Mouse (Mus musculus) right cerebral cortex, postnatal 14 days (tissue): ENCODE data around the gene Ushbp1.
"Not testable (repeated sequence)": the region's sequence is repeated elsewhere in the genome, so short reads cannot be mapped to it uniquely, and the experiment has no call there.

Experiments
- DNase-seq: peaks from one replicate; pipeline ENCODE4 v3.0.0; 2022

The Ushbp1 gene

DNA sequence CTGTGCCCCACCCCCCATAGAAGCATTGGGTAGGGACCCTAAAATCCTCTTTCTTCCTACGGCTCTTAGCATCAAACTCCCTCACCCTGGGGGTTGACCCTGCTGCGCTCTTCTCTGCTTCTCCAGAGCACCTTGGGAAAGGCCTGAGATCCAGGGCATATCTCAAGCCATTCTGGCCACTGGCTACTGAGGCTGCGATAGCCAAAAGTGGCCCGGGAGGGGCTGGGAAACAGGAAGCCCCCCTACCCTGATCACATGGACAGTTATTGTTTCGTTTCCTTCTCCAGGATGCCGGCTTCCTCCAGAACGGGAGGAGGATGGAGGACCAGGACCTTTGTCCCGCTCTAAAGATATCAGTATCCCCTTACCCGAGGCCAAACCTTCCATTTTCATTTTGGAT is at the start of gene Ushbp1:
Gene Ushbp1 (minus strand): TSS at position 174 of the 400 bp plus-strand sequence.
- no peak for DNase-seq

DNA sequence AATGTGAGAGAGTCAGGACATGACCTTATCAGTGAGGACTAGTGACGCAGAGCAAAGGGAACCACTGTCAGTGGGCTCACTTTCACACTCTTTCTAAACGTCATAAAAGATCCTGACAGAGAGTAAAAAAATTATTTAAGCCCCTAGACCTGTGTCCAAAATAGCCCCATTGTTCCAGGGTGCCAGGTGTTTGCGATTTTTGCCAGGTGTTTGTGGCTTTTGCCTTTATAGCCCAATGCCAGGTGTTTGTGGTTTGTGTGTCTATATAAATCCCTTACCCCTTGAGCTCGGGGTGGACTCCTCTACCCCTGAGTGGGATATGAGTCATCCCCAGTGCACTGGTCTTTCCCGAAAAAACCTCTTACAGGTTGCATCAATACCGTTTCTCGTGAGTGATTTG is 49.5 kb upstream of the Ushbp1 start:
- DNase-seq, result no peak

DNA sequence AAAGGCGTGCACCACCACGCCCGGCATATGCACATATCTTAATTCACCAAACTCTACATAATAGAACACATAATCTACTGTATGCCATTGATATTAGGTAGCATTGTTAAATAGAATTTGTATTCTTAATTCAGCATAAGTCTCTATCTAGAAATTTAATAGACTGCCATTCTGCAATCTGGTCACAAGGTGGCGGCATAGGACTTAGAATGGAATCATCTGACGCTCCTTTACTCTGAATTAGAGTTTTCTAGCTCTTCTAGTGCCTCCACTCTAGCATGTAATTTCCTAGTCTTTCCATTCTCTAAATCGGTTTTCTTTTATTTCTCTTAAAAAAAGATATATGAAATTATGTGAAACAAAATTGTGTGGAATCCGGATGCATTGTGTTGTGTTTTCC is 45.8 kb upstream of the Ushbp1 start:
- DNase-seq, result no peak

DNA sequence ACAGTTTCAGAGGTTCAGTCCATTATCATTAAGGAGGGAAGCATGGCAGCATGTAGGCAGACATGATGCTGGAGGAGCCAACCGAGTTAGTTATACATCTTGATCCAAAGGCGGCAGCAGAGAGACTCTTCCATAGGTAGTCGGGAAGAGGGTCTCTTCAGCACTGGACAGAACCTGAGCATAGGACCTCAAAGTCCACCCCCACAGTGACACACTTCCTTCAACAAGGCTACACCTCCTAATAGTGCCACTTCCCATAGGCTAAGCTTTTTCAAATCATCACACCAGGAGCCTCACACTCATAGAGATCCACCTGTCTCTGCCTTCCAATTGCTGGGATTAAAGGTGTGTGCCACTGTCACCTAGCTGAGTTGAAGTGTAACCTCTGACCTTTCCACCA is 41.4 kb upstream of the Ushbp1 start:
- no peak for DNase-seq

DNA sequence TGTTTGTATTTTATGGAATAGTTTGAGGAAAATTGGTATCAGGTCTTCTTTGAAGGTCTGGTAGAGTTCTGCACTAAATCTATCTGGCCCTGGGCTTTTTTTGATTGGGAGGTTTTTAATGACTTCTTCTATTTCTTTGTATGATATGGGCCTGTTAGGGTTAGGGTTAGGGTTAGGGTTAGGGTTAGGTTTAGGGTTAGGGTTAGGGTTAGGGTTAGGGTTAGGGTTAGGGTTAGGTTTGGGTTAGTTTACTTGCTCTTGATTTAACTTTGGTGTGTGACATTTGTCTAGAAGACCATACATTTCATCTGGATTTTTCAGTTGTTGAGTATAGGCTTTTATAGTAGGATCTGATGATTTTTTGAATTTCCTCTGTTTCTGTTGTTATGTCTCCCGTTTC is 37.3 kb upstream of the Ushbp1 start:
- not testable (repeated sequence) for DNase-seq

DNA sequence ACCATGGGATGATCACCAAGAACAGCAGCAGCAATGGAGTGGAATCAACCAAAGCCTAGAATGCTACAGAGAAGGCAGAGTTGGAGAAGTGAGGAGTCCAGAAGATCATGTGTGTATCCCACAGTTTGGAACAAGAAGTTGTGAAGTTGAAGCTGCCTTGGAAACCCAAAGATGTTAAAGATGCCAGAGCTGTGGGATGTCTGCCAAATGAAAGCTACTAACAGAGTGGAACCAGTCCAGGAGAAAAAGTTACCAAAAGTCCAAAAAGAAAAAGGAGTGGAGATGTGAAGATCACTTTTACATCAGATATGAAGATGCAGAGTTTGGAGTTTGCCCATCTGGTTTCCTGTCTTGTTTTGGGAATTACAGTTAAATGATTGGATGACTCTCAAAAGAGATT is 26.5 kb upstream of the Ushbp1 start:
- DNase-seq, result no peak

DNA sequence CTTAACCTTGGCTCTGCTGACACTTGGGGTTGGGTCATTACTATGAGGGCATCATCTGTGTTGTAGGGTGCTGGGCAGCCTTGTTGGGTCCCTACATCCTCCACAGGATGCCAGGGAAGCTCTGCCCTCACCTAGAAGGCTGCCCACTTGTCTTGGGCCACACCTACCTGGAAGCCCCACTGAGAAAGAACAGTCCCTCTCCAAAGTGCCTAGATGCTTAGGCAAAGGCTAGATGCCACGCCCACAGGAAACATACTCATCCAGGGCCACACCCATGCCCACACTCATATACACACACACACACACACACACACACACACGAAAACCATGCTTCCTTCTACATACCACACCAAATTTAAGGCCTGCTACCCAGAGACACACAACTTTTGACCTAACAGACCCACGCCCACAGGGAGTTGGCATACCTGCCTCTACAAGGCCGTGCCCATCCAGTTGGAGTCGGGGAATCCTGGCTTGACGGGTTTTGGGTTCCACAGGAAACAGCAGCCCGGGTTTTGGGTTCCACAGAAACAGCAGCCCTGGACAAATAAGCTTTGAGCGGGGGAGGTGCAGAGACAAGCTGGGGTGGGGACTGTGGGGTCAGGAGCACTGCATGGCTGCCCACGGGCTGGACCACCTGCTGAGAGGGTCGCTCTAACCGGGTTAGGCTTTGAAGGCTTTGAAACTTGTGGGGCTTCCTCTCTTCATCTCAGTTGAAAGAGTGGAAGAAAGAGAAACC is 16.1 kb upstream of the Ushbp1 start:
- DNase-seq, result no peak

DNA sequence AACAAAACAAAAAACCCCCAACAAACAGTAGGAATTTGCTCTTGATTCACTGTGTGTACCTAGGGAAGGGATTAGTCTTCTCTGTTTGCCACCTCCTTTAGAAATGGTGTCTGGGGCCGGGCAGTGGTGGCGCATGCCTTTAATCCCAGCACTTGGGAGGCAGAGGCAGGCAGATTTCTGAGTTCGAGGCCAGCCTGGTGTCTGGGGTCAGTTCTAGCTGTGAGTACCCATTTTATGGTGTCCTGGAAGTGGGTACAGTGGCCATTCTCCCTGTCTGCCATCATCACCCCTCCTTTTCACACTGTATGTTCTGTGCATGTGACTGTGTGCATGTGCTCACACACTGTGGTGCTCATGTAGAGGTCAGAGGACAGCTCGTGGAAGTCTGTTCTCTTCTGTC is 12.6 kb upstream of the Ushbp1 start:
- no peak for DNase-seq

DNA sequence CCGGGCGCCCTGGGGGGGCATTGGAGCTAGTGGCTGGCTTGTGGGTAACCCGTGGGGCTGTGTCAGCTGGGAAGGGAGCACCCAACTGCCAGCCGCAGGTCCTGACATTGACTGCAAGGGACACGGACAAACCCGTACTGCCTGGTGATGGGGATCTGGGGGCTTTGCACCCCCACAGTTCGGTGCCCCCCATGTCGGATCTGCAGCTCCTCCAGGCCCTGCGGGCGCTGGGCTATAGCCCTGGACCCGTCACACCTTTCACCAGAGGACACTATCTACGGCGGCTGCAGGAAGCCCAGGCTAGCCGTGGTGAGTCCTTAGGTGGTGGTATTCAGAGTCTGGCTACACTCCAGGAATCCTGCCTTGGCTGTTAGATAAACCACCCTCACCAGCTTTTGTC is 11.8 kb upstream of the Ushbp1 start:
- no peak for DNase-seq

DNA sequence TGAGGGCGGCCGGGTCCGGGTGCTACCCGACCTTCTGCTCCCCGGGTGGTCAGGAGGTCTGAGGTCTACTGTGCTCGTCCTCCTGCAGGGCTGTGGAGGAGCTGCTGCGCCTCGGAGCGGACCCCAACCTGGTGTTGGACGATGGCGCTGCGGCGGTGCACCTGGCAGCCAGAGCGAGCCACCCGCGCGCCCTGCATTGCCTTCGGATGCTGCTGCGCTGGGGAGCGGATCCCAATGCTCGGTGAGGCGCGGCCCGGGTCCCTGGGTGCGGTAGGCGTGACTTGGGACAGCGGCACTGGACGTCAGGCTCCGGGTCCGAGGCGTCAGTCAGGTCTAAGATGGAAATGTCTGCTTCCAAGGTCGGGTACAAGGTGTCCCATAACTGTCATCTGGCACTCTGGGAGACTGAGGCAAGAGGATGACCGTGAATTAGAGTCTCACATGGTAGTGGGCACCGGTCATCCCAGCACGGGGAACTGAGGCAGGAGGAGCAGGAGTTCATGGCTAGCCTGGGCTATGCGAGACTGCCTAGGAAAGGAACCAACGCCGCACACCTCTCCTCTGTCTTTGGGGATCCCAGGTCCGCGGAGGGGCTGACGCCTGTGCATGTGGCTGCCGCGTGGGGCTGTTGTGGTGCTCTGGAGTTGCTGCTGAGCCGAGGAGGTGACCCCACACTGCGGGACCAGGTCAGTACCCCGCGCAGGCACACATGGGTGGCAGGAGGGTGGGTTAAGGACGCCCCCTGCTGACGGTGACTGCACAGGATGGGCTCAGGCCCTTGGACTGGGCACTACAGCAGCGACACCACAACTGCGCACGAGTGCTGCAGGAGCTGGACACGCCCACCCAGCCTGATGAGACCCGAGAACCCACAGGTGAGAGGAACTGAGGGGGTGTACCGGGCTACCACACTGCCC is 10.8 kb upstream of the Ushbp1 start:
- DNase-seq, result peak; percentile 43

DNA sequence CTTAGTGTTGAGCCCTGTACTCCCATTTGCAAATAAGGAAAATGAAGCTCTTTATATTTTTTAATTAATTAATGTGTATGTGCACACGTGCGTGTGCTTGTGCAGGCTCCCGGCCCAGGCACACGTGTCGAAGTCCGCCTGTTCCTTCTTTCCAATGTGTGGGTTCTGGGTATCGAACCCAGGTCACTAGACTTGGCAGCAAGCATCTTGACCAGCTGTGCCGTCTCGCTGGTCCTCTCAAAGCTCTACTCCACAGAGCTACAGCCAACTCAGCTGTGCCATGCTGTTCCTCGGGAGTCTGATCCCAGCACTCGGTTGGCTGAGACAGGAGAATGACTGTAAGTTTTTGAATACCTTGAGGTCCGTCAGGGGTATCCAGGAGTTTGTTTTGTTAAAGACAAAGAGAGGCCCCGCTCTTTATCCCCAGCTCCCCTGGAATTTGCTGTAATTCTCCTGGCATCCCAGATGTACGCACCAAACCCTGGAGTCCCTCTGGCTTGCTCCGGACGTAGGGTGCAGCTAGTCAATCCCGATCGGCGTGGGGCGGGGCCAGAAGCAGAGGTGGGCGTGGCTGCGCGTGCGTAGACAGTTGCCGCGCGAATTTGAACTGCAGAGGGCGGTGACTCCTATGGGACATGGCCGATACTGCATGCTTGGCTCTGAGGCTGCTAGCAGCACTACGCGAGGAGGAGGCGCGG is 9.9 kb upstream of the Ushbp1 start, which contains the start of gene Ankle1:
Gene Ankle1 (plus strand): TSS at position 610 of the 698 bp plus-strand sequence.
- DNase-seq, result peak; percentile 96

DNA sequence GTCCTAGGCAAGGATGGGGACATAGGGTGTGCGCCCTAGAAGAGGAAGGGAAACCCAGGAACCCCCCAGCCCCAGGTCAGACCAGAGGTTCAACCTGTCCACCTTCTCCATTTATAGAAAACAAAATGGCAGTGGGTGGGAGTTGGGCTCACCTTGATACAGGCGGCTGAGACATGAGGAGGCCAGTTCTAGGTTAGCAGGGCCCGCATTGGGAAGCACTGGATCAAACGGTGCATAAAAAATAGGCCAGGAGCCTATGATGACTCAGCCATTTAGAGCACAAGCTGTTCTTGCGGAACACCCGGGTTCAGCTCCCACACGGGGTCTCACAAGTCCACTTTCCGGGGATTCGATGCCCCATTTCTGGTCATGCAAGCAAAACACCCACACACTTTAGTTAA is 9.3 kb upstream of the Ushbp1 start:
- DNase-seq, result no peak

DNA sequence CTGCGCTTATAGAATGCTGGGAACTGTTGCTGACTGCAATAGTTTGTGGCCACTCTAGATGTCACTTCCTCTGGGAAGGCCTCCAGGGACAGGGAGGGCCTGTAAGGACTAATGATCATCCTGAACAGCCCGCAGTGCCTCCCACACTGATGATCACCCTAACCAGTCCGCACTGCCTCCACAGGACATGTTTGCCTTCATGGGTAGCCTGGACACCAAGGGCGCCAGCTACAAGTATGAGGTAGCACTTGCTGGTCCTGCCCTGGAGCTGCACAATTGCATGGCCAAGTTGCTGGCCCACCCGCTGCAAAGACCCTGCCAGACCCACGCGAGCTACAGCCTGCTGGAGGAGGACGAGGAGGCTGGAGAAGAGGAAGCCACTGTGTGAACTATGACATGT is 8.4 kb upstream of the Ushbp1 start:
- DNase-seq, result no peak

DNA sequence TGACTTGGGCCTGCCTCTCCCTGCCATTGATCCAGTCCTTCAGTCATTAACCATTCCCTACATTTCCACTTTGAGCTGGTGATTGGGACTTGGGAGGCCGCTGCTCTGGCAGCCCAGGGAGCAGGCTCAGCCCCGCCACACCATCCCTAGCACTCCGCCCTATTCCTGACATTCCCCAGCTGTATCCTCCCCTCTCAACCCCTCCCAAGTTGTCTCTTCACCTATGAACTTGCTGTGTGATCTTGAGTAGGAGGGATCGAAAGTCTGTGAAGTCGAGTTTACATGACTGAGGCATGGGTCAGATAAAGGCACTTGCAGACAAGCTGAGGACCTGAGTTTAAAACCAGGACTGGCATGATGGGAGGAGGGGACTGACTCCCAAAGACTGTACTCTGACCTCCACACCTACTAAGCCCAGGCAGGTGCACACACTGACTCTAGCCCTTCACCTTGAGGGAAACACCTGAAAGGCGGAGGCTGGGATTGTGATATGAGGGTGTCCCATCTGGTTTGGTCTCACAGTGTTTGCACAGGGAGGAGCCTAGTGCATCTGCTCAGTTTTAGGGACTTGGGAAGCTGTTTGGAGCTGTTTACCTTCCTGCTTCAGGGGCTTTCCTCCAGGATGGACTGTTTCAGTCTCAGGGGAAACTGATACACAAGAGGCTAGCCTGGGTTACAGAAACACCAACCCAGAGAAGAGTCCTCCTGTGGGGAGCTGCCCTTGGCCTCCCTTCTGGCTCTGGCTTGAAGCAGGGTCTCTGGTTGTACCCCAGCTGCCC is 7.7 kb upstream of the Ushbp1 start:
- DNase-seq, result no peak

DNA sequence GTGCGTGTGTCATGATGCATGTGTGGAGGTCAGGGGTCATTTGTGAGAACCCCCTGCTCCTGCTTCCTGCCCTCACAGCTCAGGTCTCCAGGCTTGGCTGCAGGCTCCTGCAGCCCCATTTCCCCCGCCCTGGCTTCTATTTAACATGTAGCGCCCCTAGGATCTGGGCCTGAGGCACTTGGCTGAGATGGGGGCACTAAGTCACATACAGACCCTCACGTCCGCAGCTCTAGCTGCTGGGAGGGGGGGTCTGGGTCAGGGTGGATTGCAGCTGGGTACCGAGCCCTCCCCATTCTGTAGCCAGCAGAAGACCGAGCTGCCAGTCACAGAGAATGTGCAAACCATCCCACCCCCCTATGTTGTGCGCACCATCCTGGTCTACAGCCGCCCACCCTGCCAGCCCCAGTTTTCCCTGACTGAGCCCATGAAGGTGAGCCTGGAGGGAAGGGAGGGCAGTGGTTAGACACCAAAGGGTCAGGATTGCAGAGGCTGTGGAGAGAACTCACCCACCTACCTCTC is 6.9 kb upstream of the Ushbp1 start:
- DNase-seq, result no peak

DNA sequence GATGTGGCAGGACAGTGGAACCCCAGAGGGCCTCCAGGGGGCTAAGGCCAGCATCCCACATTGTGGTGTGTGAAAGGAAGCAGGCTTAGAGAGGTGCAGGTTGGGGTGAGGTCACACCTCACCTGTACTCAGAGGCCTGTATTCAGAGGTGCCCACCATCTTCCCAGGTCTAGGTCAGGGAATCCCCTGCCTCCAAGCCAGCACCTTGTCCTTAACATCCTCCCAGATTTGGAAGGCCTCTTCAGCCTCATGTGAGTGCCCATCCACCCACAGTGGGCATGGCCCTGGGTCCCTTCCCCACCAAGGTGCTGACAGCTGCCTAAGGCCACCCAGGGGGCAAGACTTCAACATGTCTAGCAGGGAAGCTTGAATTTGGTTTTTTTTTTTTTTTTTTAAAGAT is 5.9 kb upstream of the Ushbp1 start:
- no peak for DNase-seq

DNA sequence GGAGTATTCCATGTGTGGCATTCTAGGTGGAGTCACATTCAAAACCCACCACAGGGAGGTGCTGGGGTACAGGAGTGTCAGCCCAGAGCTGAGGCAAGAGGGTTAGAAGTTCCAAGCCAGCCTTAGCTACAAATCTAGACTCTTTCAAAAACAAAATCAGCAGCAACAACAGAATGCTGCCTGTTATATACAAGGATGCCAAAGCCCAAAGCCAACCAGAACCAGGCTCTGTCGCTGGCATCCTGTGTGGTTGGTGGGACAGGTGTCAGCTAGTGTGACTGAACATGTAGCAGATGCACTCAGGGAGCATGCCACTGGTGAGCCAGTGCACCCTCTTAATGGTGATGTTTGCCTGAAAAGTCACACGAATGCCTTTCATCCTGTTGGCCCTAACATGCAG is 5.2 kb upstream of the Ushbp1 start:
- DNase-seq, result no peak

DNA sequence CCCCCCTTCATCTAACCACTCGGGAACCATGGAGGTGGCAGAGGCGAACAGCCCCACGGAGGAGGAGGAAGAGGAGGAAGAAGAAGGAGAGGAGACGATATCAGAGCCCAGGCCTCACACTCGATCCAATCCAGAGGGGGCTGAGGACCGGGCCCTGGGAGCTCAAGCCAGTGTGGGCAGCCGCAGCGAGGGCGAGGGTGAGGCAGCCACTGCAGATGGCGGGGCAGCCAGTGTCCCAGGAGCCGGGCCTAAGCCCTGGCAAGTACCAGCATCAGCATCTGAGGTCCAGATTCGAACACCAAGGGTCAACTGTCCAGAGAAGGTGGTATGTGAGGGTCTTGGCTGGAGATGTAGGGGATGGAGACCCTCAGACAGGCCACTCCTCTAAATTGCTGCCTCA is 2.1 kb upstream of the Ushbp1 start:
- DNase-seq, result no peak

DNA sequence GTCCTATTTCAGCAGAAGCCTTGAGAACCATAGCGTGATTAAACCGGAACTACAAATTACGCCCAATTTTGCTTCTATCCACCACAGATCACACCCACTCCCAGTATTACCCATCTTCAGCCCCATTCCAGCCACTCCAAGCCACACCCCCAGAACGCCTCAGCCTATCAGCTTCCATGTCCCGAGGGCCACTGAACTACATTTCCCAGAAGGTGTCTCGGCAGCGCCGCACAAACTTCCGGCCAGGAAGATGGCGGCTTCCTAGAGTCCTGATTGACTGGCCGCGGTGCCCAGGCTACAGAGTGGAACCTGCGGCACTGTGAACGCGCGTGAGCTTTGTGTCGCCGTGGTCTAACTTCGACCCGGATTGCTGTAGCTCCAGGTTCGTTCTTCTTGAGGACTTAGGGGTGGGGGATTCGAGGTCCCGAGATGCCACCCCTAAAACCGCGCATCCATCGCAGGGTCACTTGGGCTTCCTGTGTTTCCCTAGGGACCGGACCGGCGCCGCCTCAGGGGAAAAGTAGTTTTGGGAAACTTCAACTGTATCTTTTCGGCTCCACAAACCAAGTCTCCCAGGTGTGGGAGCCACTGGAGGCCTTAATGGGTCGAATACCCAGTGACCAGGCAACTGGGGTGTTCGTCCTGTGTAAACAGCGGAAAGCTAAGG is 1.2 kb upstream of the Ushbp1 start, which contains the start of gene Babam1:
Gene Babam1 (plus strand): TSS at position 223 of the 667 bp plus-strand sequence.
- peak; percentile 86 for DNase-seq

DNA sequence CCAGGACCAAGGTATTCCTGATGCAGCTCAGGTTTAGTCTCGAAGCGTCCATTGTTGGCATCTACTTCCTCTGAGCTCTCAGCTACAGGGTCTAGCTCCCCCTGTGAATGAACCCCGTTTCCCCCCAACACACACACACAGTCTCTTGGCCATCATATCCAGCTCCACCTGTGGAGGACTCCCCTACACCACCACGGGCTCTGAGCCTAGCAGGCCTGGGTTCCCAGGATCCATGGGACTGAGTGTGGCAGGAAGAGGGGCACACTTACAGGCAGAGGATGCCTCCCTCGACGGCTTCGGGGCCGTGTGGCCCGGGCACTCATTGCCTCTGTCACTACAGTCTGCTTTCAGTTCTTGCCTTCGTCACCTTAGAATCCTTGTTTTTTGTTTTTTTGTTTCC is 531 bp downstream of the Ushbp1 start:
- no peak for DNase-seq

DNA sequence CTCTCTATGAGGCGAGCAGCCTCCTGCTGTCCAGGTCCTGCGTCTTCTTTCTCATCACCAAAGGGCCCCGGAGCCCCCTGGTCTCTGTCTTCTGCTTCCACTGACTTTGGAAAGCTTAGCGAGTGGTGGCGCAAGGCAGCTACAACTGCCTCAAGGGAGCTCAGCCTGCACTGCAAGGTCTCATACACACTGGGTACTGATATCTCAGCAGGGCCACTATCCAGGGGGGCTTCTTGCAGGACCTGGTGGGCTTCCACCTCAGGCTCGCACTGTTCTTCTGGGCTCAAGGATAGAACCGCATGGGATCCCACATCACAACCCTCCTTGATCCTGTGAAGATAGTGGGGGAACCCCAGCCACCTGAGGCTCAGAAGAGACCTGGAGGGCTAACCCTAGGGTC is 1.1 kb downstream of the Ushbp1 start:
- no peak for DNase-seq

DNA sequence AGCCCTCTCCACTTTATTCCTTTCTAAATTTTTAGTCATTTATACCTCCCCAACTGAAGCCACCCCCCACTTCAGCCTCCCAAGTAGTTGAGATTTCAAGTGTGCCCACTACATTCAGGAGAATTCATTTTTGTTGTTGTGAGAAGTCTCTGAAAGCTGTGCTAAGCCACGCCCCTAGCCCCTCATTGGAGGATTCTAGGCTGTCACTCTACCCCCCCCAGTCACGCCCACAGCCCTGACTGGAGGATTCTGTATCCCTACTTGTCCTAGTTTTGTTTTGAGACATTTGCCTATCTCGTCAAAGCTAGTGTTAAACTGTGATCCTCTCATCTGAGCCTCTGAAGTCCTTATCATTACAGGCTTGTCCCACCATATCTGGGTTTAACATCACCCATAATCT is 2.7 kb downstream of the Ushbp1 start:
- no peak for DNase-seq
